Mouse (Mus musculus) CD8-positive naive resting alpha-beta T cell, adult 2 months (primary cell): Measurements from ENCODE around the gene Stat3.

Experiments
- DNase-seq, 2 experiments: peaks; one replicate each; pipeline ENCODE4 v3.0.0; 2022; ENCODE audit warnings: low read depth in 2 of 2, low spot score in 2 of 2

Gene Stat3

GRCm38 (mm10) chr11:100964901-100965542 lies 25.7 kb upstream of the Stat3 start:
- DNase-seq = no peak

- no peak for DNase-seq
Measured at GRCm38 (mm10) chr11:100964180-100964579, 24.8 kb upstream of the Stat3 start.

GRCm38 (mm10) chr11:100963647-100964046 lies 24.3 kb upstream of the Stat3 start:
- no peak for DNase-seq

GRCm38 (mm10) chr11:100962371-100962911 lies 23.1 kb upstream of the Stat3 start:
- DNase-seq = no peak

GRCm38 (mm10) chr11:100960540-100960939 lies 21.2 kb upstream of the Stat3 start:
- DNase-seq = no peak

- no peak for DNase-seq
Measured at GRCm38 (mm10) chr11:100959826-100960225, 20.5 kb upstream of the Stat3 start.

GRCm38 (mm10) chr11:100959464-100959810 lies 20.1 kb upstream of the Stat3 start:
- peak; percentile 33 to 61 for DNase-seq

GRCm38 (mm10) chr11:100958613-100959463 lies 19.5 kb upstream of the Stat3 start:
- no peak for DNase-seq

GRCm38 (mm10) chr11:100957915-100958469 lies 18.7 kb upstream of the Stat3 start:
- no peak for DNase-seq

GRCm38 (mm10) chr11:100957244-100957643 lies 17.9 kb upstream of the Stat3 start:
- peak; percentile 62 to 72 for DNase-seq

GRCm38 (mm10) chr11:100949540-100949939 lies 10.2 kb upstream of the Stat3 start:
- no peak for DNase-seq

GRCm38 (mm10) chr11:100948317-100948716 lies 9.0 kb upstream of the Stat3 start:
- no peak for DNase-seq

- no peak for DNase-seq
Measured at GRCm38 (mm10) chr11:100947548-100947947, 8.2 kb upstream of the Stat3 start.

- DNase-seq = no peak
Measured at GRCm38 (mm10) chr11:100946862-100947261, 7.5 kb upstream of the Stat3 start.

- no peak for DNase-seq
Measured at GRCm38 (mm10) chr11:100942388-100942787, 3.0 kb upstream of the Stat3 start.

GRCm38 (mm10) chr11:100938711-100939511 lies 429 bp downstream of the Stat3 start:
- no peak for DNase-seq

GRCm38 (mm10) chr11:100938112-100938511 lies 1.2 kb downstream of the Stat3 start:
- no peak for DNase-seq

GRCm38 (mm10) chr11:100937295-100937694 lies 2.0 kb downstream of the Stat3 start:
- no peak for DNase-seq

- no peak for DNase-seq
Measured at GRCm38 (mm10) chr11:100935373-100936355, 3.7 kb downstream of the Stat3 start.
